Mouse (Mus musculus) small intestine, adult 2 months (tissue): ENCODE results near the gene Gm5426. TPM values are rescaled to one million over a fixed set of nuclear protein-coding genes. Genes with fewer than 3 reads are reported as not detected.

Experiments
- H3K27ac ChIP-seq: fragments of 200-500 bp; 2 replicates; pipeline ENCODE4 v1.5.1; 2012; ENCODE audit warnings: low read depth, low read length, control low read depth, inconsistent platforms; ENCODE audit not compliant: insufficient read depth
- H3K27me3 ChIP-seq: fragments of 200-500 bp; 2 replicates; pipeline ENCODE4 v1.6.1; 2012; ENCODE audit warnings: mild to moderate bottlenecking, moderate library complexity, low read length, inconsistent platforms; ENCODE audit not compliant: control insufficient read depth, insufficient read depth
- H3K36me3 ChIP-seq: fragments of 200-500 bp; 2 replicates; pipeline ENCODE4 v1.6.1; 2012; ENCODE audit warnings: mild to moderate bottlenecking, low read length, control low read depth, inconsistent platforms; ENCODE audit not compliant: control insufficient read depth, insufficient read depth
- H3K4me1 ChIP-seq: fragments of 200-500 bp; 2 replicates; pipeline ENCODE4 v1.6.1; 2012; ENCODE audit warnings: low read length, inconsistent platforms, mixed read lengths; ENCODE audit not compliant: control insufficient read depth, insufficient read depth, insufficient read length
- H3K4me3 ChIP-seq: fragments of 200-500 bp; 2 replicates; pipeline ENCODE4 v1.5.1; 2012; ENCODE audit warnings: low read depth, mild to moderate bottlenecking, control low read depth, inconsistent platforms, low read length, moderate library complexity
- CTCF ChIP-seq: fragments of 200-500 bp; IDR thresholded peaks from 2 replicates; pipeline ENCODE4 v1.5.1; 2012; ENCODE audit warnings: low read depth, mild to moderate bottlenecking, control low read depth, inconsistent platforms, low read length, moderate library complexity, mixed read lengths; ENCODE audit not compliant: insufficient replicate concordance, insufficient read length; ENCODE audit errors: extremely low read depth
- POLR2A ChIP-seq: fragments of 200-500 bp; IDR thresholded peaks from 2 replicates; pipeline ENCODE4 v1.6.1; 2012; ENCODE audit warnings: low read depth, mild to moderate bottlenecking, control low read depth, inconsistent platforms, low read length, moderate library complexity
- WGBS: fragments of 180-500 bp; shearing (Covaris S2); methylation state at CpG from one replicate; pipeline ENCODE4 v1.1.7; 2018; 5-methylcytosine and 5-hydroxymethylcytosine counted together
- polyA plus RNA-seq: library from polyadenylated mRNA; depleted of rRNA; stranded (reverse); fragments of >200 nt; gene quantifications from 2 replicates; pipeline ENCODE4 v1.2.3, GENCODE M21; 2012

Gene Gm5426
- polyA plus RNA-seq, 1 experiment = not detected

GRCm38 (mm10) chr10:96104624-96105023, 31.8 kb upstream of the Gm5426 start:
- no peak overlapping the region for H3K4me3 ChIP-seq
- H3K27me3 ChIP-seq = no peaks in the 10 kb centered on the region
- H3K4me1 ChIP-seq = 0 out of 2 replicates have a peak, but pooled peaks cover 2% of the 10 kb centered on the region
- 93% methylated on average over 4 of the region's 4 CpGs for WGBS
- no peaks in the 10 kb centered on the region for H3K36me3 ChIP-seq
- no peak overlapping the region for H3K27ac ChIP-seq
- TF ChIP-seq CTCF (no peak), POLR2A (no peak)

- 0 out of 2 replicates have a peak, but pooled peaks cover 2% of the 10 kb centered on the region for H3K4me1 ChIP-seq
- TF ChIP-seq CTCF (peak; percentile 52; the same call in 1 of the 2 replicates), POLR2A (no peak)
- no peaks in the 10 kb centered on the region for H3K36me3 ChIP-seq
- WGBS = 93% methylated on average over 2 of the region's 2 CpGs
- H3K27me3 ChIP-seq = no peaks in the 10 kb centered on the region
- no peak overlapping the region for H3K27ac ChIP-seq
- H3K4me3 ChIP-seq = no peak overlapping the region
These were observed 31.3 kb upstream of the Gm5426 start for GRCm38 (mm10) chr10:96105124-96105523.

GRCm38 (mm10) chr10:96106972-96107720, 29.3 kb upstream of the Gm5426 start:
- H3K36me3 ChIP-seq = no peaks in the 10 kb centered on the region
- TF ChIP-seq CTCF = no peak
- TF ChIP-seq POLR2A = no peak
- H3K27ac ChIP-seq = no peak overlapping the region
- H3K4me1 ChIP-seq = 0 out of 2 replicates have a peak, but pooled peaks cover 2% of the 10 kb centered on the region
- no peak overlapping the region for H3K4me3 ChIP-seq
- 63% methylated on average over 4 of the region's 4 CpGs for WGBS
- no peaks in the 10 kb centered on the region for H3K27me3 ChIP-seq

- Histone ChIP-seq H3K36me3 (no peaks in the 10 kb centered on the region), H3K27me3 (no peaks in the 10 kb centered on the region), H3K4me3 (no peak overlapping the region), H3K27ac (no peak overlapping the region), H3K4me1 (0 out of 2 replicates have a peak, but pooled peaks cover 2% of the 10 kb centered on the region)
- 9% methylated on average over 1 of the region's 1 CpGs for WGBS
- TF ChIP-seq POLR2A (no peak), CTCF (no peak)
These were observed 28.6 kb upstream of the Gm5426 start for GRCm38 (mm10) chr10:96107825-96108224.

- Histone ChIP-seq H3K36me3 (no peaks in the 10 kb centered on the region), H3K4me1 (no peaks in the 10 kb centered on the region), H3K27me3 (no peaks in the 10 kb centered on the region), H3K4me3 (no peak overlapping the region), H3K27ac (no peak overlapping the region)
- 72% methylated on average over 3 of the region's 3 CpGs for WGBS
- TF ChIP-seq POLR2A (no peak), CTCF (no peak)
These were observed 21.1 kb upstream of the Gm5426 start for GRCm38 (mm10) chr10:96115325-96115724.

GRCm38 (mm10) chr10:96120821-96121220, 15.6 kb upstream of the Gm5426 start:
- WGBS = 91% methylated on average over 2 of the region's 2 CpGs

GRCm38 (mm10) chr10:96121249-96122010, 15.0 kb upstream of the Gm5426 start:
- H3K27me3 ChIP-seq = no peaks in the 10 kb centered on the region
- no peak overlapping the region for H3K27ac ChIP-seq
- WGBS = 66% methylated on average over 4 of the region's 4 CpGs
- TF ChIP-seq POLR2A = no peak
- no peak for TF ChIP-seq CTCF
- no peaks in the 10 kb centered on the region for H3K36me3 ChIP-seq
- H3K4me1 ChIP-seq = no peaks in the 10 kb centered on the region
- no peak overlapping the region for H3K4me3 ChIP-seq

More at GRCm38 (mm10) chr10:96120821-96121220, 15.6 kb upstream of the Gm5426 start:
- no peaks in the 10 kb centered on the region for H3K4me1 ChIP-seq
- TF ChIP-seq POLR2A (no peak), CTCF (no peak)
- no peak overlapping the region for H3K27ac ChIP-seq
- no peaks in the 10 kb centered on the region for H3K27me3 ChIP-seq
- H3K36me3 ChIP-seq = no peaks in the 10 kb centered on the region
- H3K4me3 ChIP-seq = no peak overlapping the region

- no peaks in the 10 kb centered on the region for H3K27me3 ChIP-seq
- TF ChIP-seq CTCF (no peak), POLR2A (no peak)
- WGBS = 86% methylated on average over 5 of the region's 5 CpGs
These were observed 12.5 kb upstream of the Gm5426 start for GRCm38 (mm10) chr10:96123885-96124284.

More at GRCm38 (mm10) chr10:96123885-96124284, 12.5 kb upstream of the Gm5426 start:
- no peaks in the 10 kb centered on the region for H3K36me3 ChIP-seq
- H3K27ac ChIP-seq = no peak overlapping the region
- no peaks in the 10 kb centered on the region for H3K4me1 ChIP-seq
- no peak overlapping the region for H3K4me3 ChIP-seq
